Mouse (Mus musculus): ENCODE data around the gene Islr.

DNA sequence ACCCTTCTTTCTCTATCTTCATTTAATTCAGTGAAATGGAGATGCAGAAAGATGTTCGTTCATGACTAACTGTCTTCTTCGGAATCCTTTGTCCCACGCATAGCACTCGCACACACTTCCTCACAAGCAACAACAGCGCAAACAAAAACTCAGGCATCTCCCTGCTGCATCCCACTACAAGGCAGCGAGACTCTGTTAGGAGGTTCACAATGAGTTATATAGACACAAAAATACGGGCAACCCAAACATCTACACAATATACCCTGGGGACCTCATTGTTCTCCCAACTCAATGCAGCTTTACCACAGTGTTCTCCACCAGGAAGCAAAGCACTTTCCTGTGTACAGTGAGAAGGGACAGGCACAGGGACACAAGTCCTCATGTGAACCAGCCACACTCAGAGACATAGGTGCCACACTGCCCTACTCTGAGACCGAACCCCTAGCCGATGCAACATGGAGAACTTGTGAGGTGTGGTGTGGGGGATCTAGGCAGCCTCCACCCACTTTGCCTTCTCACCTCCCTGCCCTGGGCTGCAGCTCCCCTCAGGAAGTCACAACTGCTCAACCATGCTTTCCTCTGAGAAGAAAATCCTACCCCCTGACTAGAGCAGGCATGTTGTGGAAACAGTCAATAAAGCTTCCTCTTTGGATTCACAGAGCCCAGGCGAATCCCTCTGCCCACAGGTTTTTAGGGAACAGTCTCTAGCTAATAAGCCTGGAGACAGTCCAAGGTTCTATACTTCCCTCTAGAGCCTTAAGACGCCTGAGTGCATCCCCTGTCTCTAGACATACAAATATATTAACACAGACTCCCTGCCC is 3.6 kb downstream of the Islr start:
- TF ChIP-seq CTCF (conservative IDR thresholded peaks at IDR 0.05; ENCODE audit: low read length): no peak
- TF ChIP-seq POU5F1 (IDR thresholded peaks at IDR 0.05; ENCODE audit: borderline replicate concordance, low read length): no peak
